Mouse (Mus musculus) spleen, adult 2 months (tissue): ENCODE data around the gene Gm10226.
"Not testable (repeated sequence)": the region's sequence is repeated elsewhere in the genome, so short reads cannot be mapped to it uniquely, and the experiment has no call there.

Source experiments
- CTCF ChIP-seq: fragments of 200-500 bp; IDR thresholded peaks from 2 replicates; pipeline ENCODE4 v1.5.1; 2011; ENCODE audit warnings: mild to moderate bottlenecking, inconsistent platforms; ENCODE audit not compliant: insufficient read depth, insufficient read length, insufficient replicate concordance; ENCODE audit errors: extremely low read depth
- POLR2A ChIP-seq: fragments of 200-500 bp; IDR thresholded peaks from 2 replicates; pipeline ENCODE4 v1.6.1; 2011; ENCODE audit warnings: low read depth, low read length, inconsistent platforms

DNA sequence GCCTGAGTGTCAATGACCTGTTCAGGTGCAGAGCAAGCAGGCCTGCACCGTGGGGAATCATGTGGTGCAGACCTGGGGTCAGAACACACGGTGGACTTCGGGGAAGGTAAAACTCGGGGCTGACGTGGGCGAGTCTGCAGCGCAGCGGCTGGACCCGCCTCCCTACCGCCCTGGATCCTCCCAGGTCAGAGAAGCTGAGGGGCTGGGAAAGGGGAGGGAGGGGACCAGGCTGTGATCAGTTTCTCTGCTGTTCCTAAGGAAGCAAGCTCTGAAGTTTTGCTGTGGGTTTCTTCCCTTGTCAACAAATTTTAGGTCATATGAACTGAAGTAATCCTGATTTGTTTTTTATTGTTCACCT lies 11.7 kb upstream of the Gm10226 start:
- not testable (repeated sequence) for TF ChIP-seq CTCF, POLR2A
